Mouse (Mus musculus): Measurements from ENCODE around the gene Avil.

DNA sequence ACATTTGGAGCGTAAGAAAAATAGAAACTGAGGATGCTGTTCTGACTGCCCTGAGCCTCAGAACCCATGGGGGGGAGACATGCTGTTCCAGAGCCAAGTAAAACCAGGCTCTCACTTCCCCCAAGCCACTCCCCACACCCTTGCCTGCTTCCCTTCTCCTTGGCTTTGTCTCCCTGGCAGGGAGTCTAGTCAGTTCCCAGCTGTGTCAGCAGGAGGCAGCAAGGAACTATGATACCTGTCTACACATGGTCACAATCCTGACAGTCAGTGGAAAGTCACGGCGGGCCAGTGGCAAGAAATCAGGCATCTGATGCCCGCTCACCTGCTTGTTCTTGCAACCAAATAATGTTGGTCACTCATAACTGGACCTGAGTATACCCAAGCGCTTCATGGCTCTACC lies 16.0 kb downstream of the Avil start:
- TF ChIP-seq POLR2A (IDR thresholded peaks at IDR 0.05; ENCODE audit: borderline replicate concordance, extremely low read depth, low read depth, low read length) (no peak), CTCF (IDR thresholded peaks at IDR 0.05; ENCODE audit: insufficient read depth, low read length) (peak; percentile 25; the same call in 1 of the 2 replicates)
